In genomic region chr15:99497527-99498242, GRCm38 (mm10) we compare ENCODE assay signal across 8 mouse cellular contexts. TPM values are rescaled to one million over a fixed set of nuclear protein-coding genes. Genes with fewer than 3 reads are reported as not detected.
DNase-seq lines count a peak whose midpoint lies in the region; ATAC-seq and TF ChIP-seq lines count a peak whose summit lies in the region.

No protein-coding gene starts in this region.

- WGBS in heart, embryonic 12.5 days: 49% methylated on average over 12 of the region's 12 CpGs

- H3K9me3 ChIP-seq in CH12.LX (replicated peaks; ENCODE audit: low read length): no peaks in the 10 kb centered on the region
- H3K9me3 ChIP-seq in heart, embryonic 12.5 days (replicated peaks): no peaks in the 10 kb centered on the region

- no peaks in the 10 kb centered on the region for H3K36me3 ChIP-seq in CH12.LX (replicated peaks in 1 of 2; ENCODE audit: control insufficient read depth in 1 of 2, insufficient read depth in 1 of 2, low read length in 1 of 2)
- H3K36me3 ChIP-seq in heart, embryonic 12.5 days: no peaks in the 10 kb centered on the region

- no peak overlapping the region for H3K27ac ChIP-seq in CH12.LX (ENCODE audit: insufficient read depth, low read depth)
- no peak overlapping the region for H3K27ac ChIP-seq in heart, embryonic 12.5 days (ENCODE audit: poor library complexity, severe bottlenecking)

- TF ChIP-seq EP300 in CH12.LX (IDR thresholded peaks at IDR 0.05; ENCODE audit: low read length): no peak

- no peak for TF ChIP-seq CTCF in CH12.LX (conservative IDR thresholded peaks at IDR 0.05 in 1 of 2, IDR thresholded peaks at IDR 0.05 in 1 of 2; ENCODE audit: low read depth in 2 of 2, low read length in 2 of 2)

- in situ Hi-C loops in CH12.LX (cut with MboI; ENCODE audit: low pct_ligation_motif_present, low pct_unique_long_range_greater_than_20kb, low sequenced_read_pairs): loop anchor here (5.0 kb wide), 1 partner anchor 100 kb away; no protein-coding TSS in a partner anchor

- peak; percentile 24 for DNase-seq in CH12.LX (ENCODE audit: extremely low read depth)
- DNase-seq in NIH3T3 (ENCODE audit: low read depth): peak; percentile 75
- peak; percentile 73 to 86 for DNase-seq in cerebellum, postnatal 36 days
- DNase-seq in layer of hippocampus, adult 18-20 months (ENCODE audit: low spot score in 2 of 2): peak; percentile 46 to 75
- peak; percentile 93 for DNase-seq in lung, postnatal 25 days (ENCODE audit: low spot score)
- no peak for DNase-seq in spleen, postnatal 14 days (ENCODE audit: low spot score in 2 of 2)
- no peak for DNase-seq in urinary bladder, adult 18-20 months (ENCODE audit: low spot score in 2 of 2)

- no peak for TF ChIP-seq RAD21 in CH12.LX (IDR thresholded peaks at IDR 0.05; ENCODE audit: low read depth, low read length)

- peak overlapping the region; percentile 40 for H3K4me2 ChIP-seq in CH12.LX (ENCODE audit: insufficient read depth, low read depth, poor library complexity, severe bottlenecking)
- no peak overlapping the region for H3K4me2 ChIP-seq in heart, embryonic 12.5 days

- no peak for TF ChIP-seq POLR2A in CH12.LX (IDR thresholded peaks at IDR 0.05; ENCODE audit: low read depth, low read length)

- H3K9ac ChIP-seq in CH12.LX (ENCODE audit: insufficient read depth, low read depth): no peak overlapping the region
- no peak overlapping the region for H3K9ac ChIP-seq in heart, embryonic 12.5 days

- peaks cover 67% of the 10 kb centered on the region for H3K27me3 ChIP-seq in CH12.LX (replicated peaks)
- H3K27me3 ChIP-seq in heart, embryonic 12.5 days (replicated peaks): peaks cover 71% of the 10 kb centered on the region

- H3K79me2 ChIP-seq in CH12.LX (replicated peaks; ENCODE audit: control insufficient read depth, extremely low read depth, insufficient read depth, poor library complexity, severe bottlenecking): no peaks in the 10 kb centered on the region

- H3K4me1 ChIP-seq in CH12.LX (ENCODE audit: control insufficient read depth in 1 of 2, insufficient read depth in 2 of 2): peaks cover 17 to 45% of the 10 kb centered on the region in 2 experiments
- H3K4me1 ChIP-seq in heart, embryonic 12.5 days (replicated peaks): peaks cover 46% of the 10 kb centered on the region

- dilution Hi-C loops in CH12.LX (cut with MboI; ENCODE audit: extremely low pct_ligation_motif_present, extremely low pct_unique_long_range_greater_than_20kb, low sequenced_read_pairs): no loop called here

- 0 out of 2 replicates have a peak, but pooled peaks have one; percentile 5 for ATAC-seq in heart, embryonic 12.5 days (ENCODE audit: insufficient number of reproducible peaks, low FRiP score)

- no peak overlapping the region for H3K4me3 ChIP-seq in CH12.LX (replicated peaks in 1 of 3; ENCODE audit: low read depth in 2 of 3, low read length in 2 of 3, poor library complexity in 1 of 3)
- H3K4me3 ChIP-seq in heart, embryonic 12.5 days: no peak overlapping the region

TF ChIP-seq in CH12.LX, 34 proteins besides CTCF, POLR2A, EP300 and RAD21:
- 0 out of 2 replicates have a peak, but pooled peaks have one; percentile 19 for TF ChIP-seq NELFE (IDR thresholded peaks at IDR 0.05; ENCODE audit: low read depth, low read length)
- TF ChIP-seq ZMIZ1 (IDR thresholded peaks at IDR 0.05; ENCODE audit: low read depth, low read length): peak; percentile 78
- TF ChIP-seq CHD2 (IDR thresholded peaks at IDR 0.05; ENCODE audit: low read length): 0 out of 2 replicates have a peak, but pooled peaks have one; percentile 43
- no peak for TF ChIP-seq MAZ (IDR thresholded peaks at IDR 0.05; ENCODE audit: low read depth, low read length)

RNA-seq across cellular contexts. Expression of gene Bcdin3d, which starts 23.2 kb away (rescaled TPM):
- total RNA-seq in CH12.LX (2012; rRNA removed): 13.4 and 14.2 TPM in 2 replicates
- 13.8 and 15.3 TPM in 2 replicates for total RNA-seq in CH12.LX (2014; rRNA removed)
- 13.8 and 16.1 TPM in 2 replicates for polyA plus RNA-seq in CH12.LX (2012; ENCODE audit: insufficient read length, low read depth)
- 11.3 and 12.2 TPM in 2 replicates for polyA plus RNA-seq in heart, embryonic 12.5 days (2016; fragmentation: Nextera tagmentation; extraction: Ambion mirVana)
- total RNA-seq in layer of hippocampus, adult 18-20 months (2021): 1 to 10 TPM; 5.0 TPM

RNA-seq across cellular contexts. Expression of gene Faim2, which starts 30.3 kb away (rescaled TPM):
- total RNA-seq in CH12.LX (2012; rRNA removed) (0.08 and 0.17 TPM in 2 replicates), CH12.LX (2014; rRNA removed) (not detected in 2 replicates)
- 0.03 TPM in 1 of 2 replicates, not detected in the other for polyA plus RNA-seq in CH12.LX (2012; ENCODE audit: insufficient read length, low read depth)
- 0.09 and 0.15 TPM in 2 replicates for polyA plus RNA-seq in heart, embryonic 12.5 days (2016; fragmentation: Nextera tagmentation; extraction: Ambion mirVana)
- 100 to 1,000 TPM; 421 to 452 TPM for total RNA-seq in layer of hippocampus, adult 18-20 months (2021)

RNA-seq across cellular contexts. Expression of gene Nckap5l, which starts 40.1 kb away (rescaled TPM):
- total RNA-seq in CH12.LX (2012; rRNA removed) (0.88 and 0.89 TPM in 2 replicates), CH12.LX (2014; rRNA removed) (0.45 and 0.75 TPM in 2 replicates)
- 6.6 and 6.8 TPM in 2 replicates for polyA plus RNA-seq in CH12.LX (2012; ENCODE audit: insufficient read length, low read depth)
- polyA plus RNA-seq in heart, embryonic 12.5 days (2016; fragmentation: Nextera tagmentation; extraction: Ambion mirVana): 11.4 and 12.0 TPM in 2 replicates
- 10 to 100 TPM; 15.8 to 16.5 TPM for total RNA-seq in layer of hippocampus, adult 18-20 months (2021)

Comparison
In these comparisons a context has a peak if more than half of its experiments do, and no peak if none do; other contexts are left out.
1. DNase-seq: peak in CH12.LX (single experiment), NIH3T3 (single experiment), cerebellum, postnatal 36 days (2 of 2), layer of hippocampus, adult 18-20 months (2 of 2) and lung, postnatal 25 days (single experiment); none in spleen, postnatal 14 days (0 of 2) and urinary bladder, adult 18-20 months (0 of 2).
2. RNA of gene Faim2, which starts 30.3 kb away (total RNA-seq): 421 to 452 TPM in layer of hippocampus, adult 18-20 months; 0.08 to 0.17 TPM in CH12.LX; every median in the first group is over 100 times any median in the second.
3. RNA of gene Nckap5l, which starts 40.1 kb away (total RNA-seq): 15.8 to 16.5 TPM in layer of hippocampus, adult 18-20 months; 0.45 to 0.89 TPM in CH12.LX; every median in the first group is over 4 times any median in the second.